Mouse (Mus musculus) brain, embryonic 14.5 days (tissue): ENCODE data around the gene Syndig1l.

Experiments
- CTCF ChIP-seq: fragments of 200-500 bp; IDR thresholded peaks from 2 replicates; pipeline ENCODE4 v1.5.1; 2012; ENCODE audit warnings: inconsistent platforms, mild to moderate bottlenecking, moderate library complexity, borderline replicate concordance; ENCODE audit not compliant: insufficient read depth, insufficient read length; ENCODE audit errors: extremely low read depth
- POLR2A ChIP-seq: fragments of 200-500 bp; IDR thresholded peaks from 2 replicates; pipeline ENCODE4 v1.6.1; 2012; ENCODE audit warnings: mild to moderate bottlenecking, inconsistent platforms, borderline replicate concordance; ENCODE audit not compliant: poor library complexity, insufficient read depth, insufficient read length, severe bottlenecking; ENCODE audit errors: extremely low read depth

GRCm38 (mm10) chr12:84714578-84714977 is 15.9 kb upstream of the Syndig1l start:
- TF ChIP-seq POLR2A, result no peak
- TF ChIP-seq CTCF, result no peak
